16 mouse cellular contexts compared by ENCODE assay signal in genomic region chr8:122011066-122011588, GRCm38 (mm10).
DNase-seq lines count a peak whose midpoint lies in the region; ATAC-seq and TF ChIP-seq lines count a peak whose summit lies in the region.
"Had no signal": no experiment of that assay in that cellular context is flagged by ENCODE, and none has a peak within 500 bp of the region (broad histone marks: within the 10 kb centered on the region; RNA-seq: fewer than 3 reads in every experiment).

No protein-coding gene starts in this region.

- H3K9ac ChIP-seq in intestine, postnatal 0 days (ENCODE audit: low read depth, low read length) = no peak overlapping the region
- no peak overlapping the region for H3K9ac ChIP-seq in intestine, embryonic 16.5 days (ENCODE audit: low read depth, low read length)
- H3K9ac ChIP-seq in lung, postnatal 0 days (replicated peaks; ENCODE audit: low read depth) = no peak overlapping the region
- H3K9ac ChIP-seq: forebrain, embryonic 15.5 days; liver, embryonic 13.5 days had no signal

- DNase-seq in lung, postnatal 0 days (ENCODE audit: low spot score) = no peak
- no peak for DNase-seq in lung, postnatal 14 days
- peak; percentile 71 for DNase-seq in Patski (ENCODE audit: low read depth, low spot score)
- DNase-seq in retina, postnatal 1 day = peak; percentile 60
- DNase-seq in c-Kit-positive CD71-positive TER-119-positive erythroid progenitor cells, embryonic 14.5 days (ENCODE audit: low spot score) = no peak
- DNase-seq: adrenal gland, adult 8-10 months; heart, adult 18-20 months; kidney, adult 9 months; layer of hippocampus, adult 9-11 months; liver, embryonic 13.5 days; right cerebral cortex, postnatal 25 days had no signal

- in situ Hi-C loops in Patski (cut with MboI; ENCODE audit: low pct_unique_long_range_greater_than_20kb) = no loop called here

- CTCF ChIA-PET in Patski (lab: Charles Lee) = interaction anchor here (1.1 to 1.6 kb wide), 2 partner anchors 9 to 12 kb away, joined by 4 read pairs; no protein-coding TSS in a partner anchor

- no peaks in the 10 kb centered on the region for H3K27me3 ChIP-seq in intestine, postnatal 0 days (replicated peaks; ENCODE audit: control insufficient read depth, insufficient read depth, low read length)
- H3K27me3 ChIP-seq in intestine, embryonic 16.5 days (replicated peaks; ENCODE audit: control insufficient read depth, insufficient read depth, low read length) = no peaks in the 10 kb centered on the region
- no peaks in the 10 kb centered on the region for H3K27me3 ChIP-seq in lung, postnatal 0 days (replicated peaks; ENCODE audit: insufficient read depth, low read length)
- H3K27me3 ChIP-seq in Patski = no peaks in the 10 kb centered on the region
- H3K27me3 ChIP-seq: CH12.LX; forebrain, embryonic 15.5 days; liver, embryonic 13.5 days had no signal

- TF ChIP-seq EP300 in lung, postnatal 0 days (IDR thresholded peaks at IDR 0.05) = no peak

- H3K4me3 ChIP-seq in intestine, postnatal 0 days (ENCODE audit: low read depth, low read length) = no peak overlapping the region
- no peak overlapping the region for H3K4me3 ChIP-seq in intestine, embryonic 16.5 days (ENCODE audit: low read length)
- H3K4me3 ChIP-seq in lung, postnatal 0 days (ENCODE audit: low read depth, low read length) = no peak overlapping the region
- H3K4me3 ChIP-seq: forebrain, embryonic 15.5 days; liver, embryonic 13.5 days had no signal

- ATAC-seq in intestine, postnatal 0 days = no peak
- ATAC-seq in intestine, embryonic 16.5 days = no peak
- ATAC-seq in lung, postnatal 0 days = no peak
- peak; percentile 41 for ATAC-seq in Patski
- ATAC-seq: forebrain, embryonic 15.5 days had no signal

- POLR2A ChIA-PET in Patski (lab: Charles Lee) = interaction anchor here (1.2 kb wide), 1 partner anchor 33 kb away, joined by 3 read pairs; no protein-coding TSS in a partner anchor

- TF ChIP-seq CTCF in intestine, postnatal 0 days (IDR thresholded peaks at IDR 0.05; ENCODE audit: low read depth) = peak; percentile 15; the same call in 1 of the 2 replicates
- peak; percentile 30; the same call in 1 of the 2 replicates for TF ChIP-seq CTCF in lung, postnatal 0 days (IDR thresholded peaks at IDR 0.05)
- no peak for TF ChIP-seq CTCF in Patski (IDR thresholded peaks at IDR 0.05)

- 65% methylated on average over 7 of the region's 7 CpGs for WGBS in intestine, postnatal 0 days
- 56% methylated on average over 7 of the region's 7 CpGs for WGBS in intestine, embryonic 16.5 days
- WGBS in lung, postnatal 0 days = 63% methylated on average over 7 of the region's 7 CpGs

- H3K4me2 ChIP-seq in intestine, postnatal 0 days (replicated peaks; ENCODE audit: low read depth) = no peak overlapping the region
- H3K4me2 ChIP-seq in intestine, embryonic 16.5 days (ENCODE audit: low read depth, low read length) = no peak overlapping the region
- no peak overlapping the region for H3K4me2 ChIP-seq in lung, postnatal 0 days (replicated peaks; ENCODE audit: low read depth, low read length)
- H3K4me2 ChIP-seq: forebrain, embryonic 15.5 days; liver, embryonic 13.5 days; midbrain, embryonic 11.5 days had no signal

- H3K27ac ChIP-seq in intestine, postnatal 0 days (ENCODE audit: low read depth, low read length) = no peak overlapping the region
- H3K27ac ChIP-seq in intestine, embryonic 16.5 days (ENCODE audit: low read length) = no peak overlapping the region
- no peak overlapping the region for H3K27ac ChIP-seq in lung, postnatal 0 days (ENCODE audit: low read length)
- H3K27ac ChIP-seq: forebrain, embryonic 15.5 days; liver, embryonic 13.5 days had no signal

- no peaks in the 10 kb centered on the region for H3K9me3 ChIP-seq in intestine, postnatal 0 days (ENCODE audit: control insufficient read depth)
- no peaks in the 10 kb centered on the region for H3K9me3 ChIP-seq in intestine, embryonic 16.5 days (ENCODE audit: control insufficient read depth, low read length)
- H3K9me3 ChIP-seq in lung, postnatal 0 days (ENCODE audit: low read length) = no peaks in the 10 kb centered on the region
- H3K9me3 ChIP-seq: forebrain, embryonic 15.5 days; liver, embryonic 13.5 days had no signal

- peaks cover 48% of the 10 kb centered on the region for H3K36me3 ChIP-seq in intestine, postnatal 0 days (ENCODE audit: control insufficient read depth, insufficient read depth)
- peaks cover 8% of the 10 kb centered on the region; the same call in 1 of the 2 replicates for H3K36me3 ChIP-seq in intestine, embryonic 16.5 days (ENCODE audit: control insufficient read depth, insufficient read depth, low read length)
- no peaks in the 10 kb centered on the region; the same call in 1 of the 2 replicates for H3K36me3 ChIP-seq in lung, postnatal 0 days (ENCODE audit: insufficient read depth, low read length)

- H3K4me1 ChIP-seq in intestine, postnatal 0 days (replicated peaks; ENCODE audit: control insufficient read depth, insufficient read depth, low read length) = no peaks in the 10 kb centered on the region
- no peaks in the 10 kb centered on the region for H3K4me1 ChIP-seq in intestine, embryonic 16.5 days (ENCODE audit: control insufficient read depth, insufficient read depth, low read length)
- H3K4me1 ChIP-seq in lung, postnatal 0 days (ENCODE audit: insufficient read depth, low read depth, low read length) = no peaks in the 10 kb centered on the region
- H3K4me1 ChIP-seq: liver, embryonic 13.5 days had no signal

Comparison
In these comparisons a context has a peak if more than half of its experiments do, and no peak if none do; other contexts are left out.
1. DNase-seq: peak in Patski (single experiment) and retina, postnatal 1 day (single experiment); none in lung, postnatal 0 days (single experiment), lung, postnatal 14 days (single experiment) and c-Kit-positive CD71-positive TER-119-positive erythroid progenitor cells, embryonic 14.5 days (single experiment).